Mouse (Mus musculus): ENCODE results near the gene Dync1li2. TPM values are rescaled to one million over a fixed set of nuclear protein-coding genes. Genes with fewer than 3 reads are reported as not detected.

Gene Dync1li2
- polyA plus RNA-seq, 1 experiment, result 106 TPM

- no peak overlapping the region for H3K27ac ChIP-seq (ENCODE audit: insufficient read depth, low read length)
- no peak overlapping the region for H3K4me3 ChIP-seq (ENCODE audit: insufficient read depth, low read length)
- no peak for TF ChIP-seq CTCF (IDR thresholded peaks at IDR 0.05; ENCODE audit: borderline replicate concordance, insufficient read depth, low read length)
- no peak for TF ChIP-seq POLR2A (IDR thresholded peaks at IDR 0.05; ENCODE audit: low read depth, low read length)
- peaks cover 16% of the 10 kb centered on the region for H3K4me1 ChIP-seq (ENCODE audit: control insufficient read depth, insufficient read depth, low read length)
Measured at GRCm38 (mm10) chr8:104387980-104388379, 54.9 kb downstream of the Dync1li2 start.

GRCm38 (mm10) chr8:104387501-104387900 is 55.3 kb downstream of the Dync1li2 start:
- Histone ChIP-seq H3K4me3 (ENCODE audit: insufficient read depth, low read length) (no peak overlapping the region), H3K27ac (ENCODE audit: insufficient read depth, low read length) (no peak overlapping the region), H3K4me1 (ENCODE audit: control insufficient read depth, insufficient read depth, low read length) (peaks cover 18% of the 10 kb centered on the region)
- no peak for TF ChIP-seq CTCF (IDR thresholded peaks at IDR 0.05; ENCODE audit: borderline replicate concordance, insufficient read depth, low read length)
- TF ChIP-seq POLR2A (IDR thresholded peaks at IDR 0.05; ENCODE audit: low read depth, low read length), result no peak

GRCm38 (mm10) chr8:104386693-104387092 is 56.2 kb downstream of the Dync1li2 start:
- H3K4me1 ChIP-seq (ENCODE audit: control insufficient read depth, insufficient read depth, low read length), result peaks cover 19% of the 10 kb centered on the region
- TF ChIP-seq CTCF (IDR thresholded peaks at IDR 0.05; ENCODE audit: borderline replicate concordance, insufficient read depth, low read length) (no peak), POLR2A (IDR thresholded peaks at IDR 0.05; ENCODE audit: low read depth, low read length) (no peak)
- no peak overlapping the region for H3K27ac ChIP-seq (ENCODE audit: insufficient read depth, low read length)
- H3K4me3 ChIP-seq (ENCODE audit: insufficient read depth, low read length), result no peak overlapping the region

- H3K4me1 ChIP-seq (ENCODE audit: control insufficient read depth, insufficient read depth, low read length), result peaks cover 19% of the 10 kb centered on the region
- H3K4me3 ChIP-seq (ENCODE audit: insufficient read depth, low read length), result no peak overlapping the region
- TF ChIP-seq POLR2A (IDR thresholded peaks at IDR 0.05; ENCODE audit: low read depth, low read length) (no peak), CTCF (IDR thresholded peaks at IDR 0.05; ENCODE audit: borderline replicate concordance, insufficient read depth, low read length) (no peak)
- H3K27ac ChIP-seq (ENCODE audit: insufficient read depth, low read length), result no peak overlapping the region
Measured at GRCm38 (mm10) chr8:104383977-104384376, 58.9 kb downstream of the Dync1li2 start.

GRCm38 (mm10) chr8:104383296-104383695 is 59.6 kb downstream of the Dync1li2 start:
- Histone ChIP-seq H3K27ac (ENCODE audit: insufficient read depth, low read length) (no peak overlapping the region), H3K4me3 (ENCODE audit: insufficient read depth, low read length) (no peak overlapping the region), H3K4me1 (ENCODE audit: control insufficient read depth, insufficient read depth, low read length) (peaks cover 19% of the 10 kb centered on the region)
- TF ChIP-seq POLR2A (IDR thresholded peaks at IDR 0.05; ENCODE audit: low read depth, low read length) (no peak), CTCF (IDR thresholded peaks at IDR 0.05; ENCODE audit: borderline replicate concordance, insufficient read depth, low read length) (no peak)

GRCm38 (mm10) chr8:104380961-104381411 is 61.9 kb downstream of the Dync1li2 start:
- peaks cover 10% of the 10 kb centered on the region for H3K4me1 ChIP-seq (ENCODE audit: control insufficient read depth, insufficient read depth, low read length)
- H3K27ac ChIP-seq (ENCODE audit: insufficient read depth, low read length), result no peak overlapping the region
- no peak overlapping the region for H3K4me3 ChIP-seq (ENCODE audit: insufficient read depth, low read length)
- TF ChIP-seq CTCF (IDR thresholded peaks at IDR 0.05; ENCODE audit: borderline replicate concordance, insufficient read depth, low read length), result no peak
- no peak for TF ChIP-seq POLR2A (IDR thresholded peaks at IDR 0.05; ENCODE audit: low read depth, low read length)

- Histone ChIP-seq H3K4me3 (ENCODE audit: insufficient read depth, low read length) (no peak overlapping the region), H3K4me1 (ENCODE audit: control insufficient read depth, insufficient read depth, low read length) (peaks cover 7% of the 10 kb centered on the region), H3K27ac (ENCODE audit: insufficient read depth, low read length) (no peak overlapping the region)
- no peak for TF ChIP-seq CTCF (IDR thresholded peaks at IDR 0.05; ENCODE audit: borderline replicate concordance, insufficient read depth, low read length)
- no peak for TF ChIP-seq POLR2A (IDR thresholded peaks at IDR 0.05; ENCODE audit: low read depth, low read length)
Measured at GRCm38 (mm10) chr8:104380269-104380668, 62.6 kb downstream of the Dync1li2 start.

GRCm38 (mm10) chr8:104379301-104379836 is 63.5 kb downstream of the Dync1li2 start:
- TF ChIP-seq POLR2A (IDR thresholded peaks at IDR 0.05; ENCODE audit: low read depth, low read length) (no peak), CTCF (IDR thresholded peaks at IDR 0.05; ENCODE audit: borderline replicate concordance, insufficient read depth, low read length) (no peak)
- Histone ChIP-seq H3K4me3 (ENCODE audit: insufficient read depth, low read length) (no peak overlapping the region), H3K4me1 (ENCODE audit: control insufficient read depth, insufficient read depth, low read length) (peaks cover 11% of the 10 kb centered on the region), H3K27ac (ENCODE audit: insufficient read depth, low read length) (no peak overlapping the region)

GRCm38 (mm10) chr8:104376669-104377068 is 66.2 kb downstream of the Dync1li2 start:
- H3K27ac ChIP-seq (ENCODE audit: insufficient read depth, low read length), result no peak overlapping the region
- TF ChIP-seq POLR2A (IDR thresholded peaks at IDR 0.05; ENCODE audit: low read depth, low read length) (no peak), CTCF (IDR thresholded peaks at IDR 0.05; ENCODE audit: borderline replicate concordance, insufficient read depth, low read length) (no peak)
- peaks cover 6% of the 10 kb centered on the region; the same call in 1 of the 2 replicates for H3K4me1 ChIP-seq (ENCODE audit: control insufficient read depth, insufficient read depth, low read length)
- no peak overlapping the region for H3K4me3 ChIP-seq (ENCODE audit: insufficient read depth, low read length)

GRCm38 (mm10) chr8:104375959-104376358 is 66.9 kb downstream of the Dync1li2 start:
- no peak for TF ChIP-seq POLR2A (IDR thresholded peaks at IDR 0.05; ENCODE audit: low read depth, low read length)
- no peak for TF ChIP-seq CTCF (IDR thresholded peaks at IDR 0.05; ENCODE audit: borderline replicate concordance, insufficient read depth, low read length)
- Histone ChIP-seq H3K4me1 (ENCODE audit: control insufficient read depth, insufficient read depth, low read length) (peaks cover 6% of the 10 kb centered on the region; the same call in 1 of the 2 replicates), H3K4me3 (ENCODE audit: insufficient read depth, low read length) (no peak overlapping the region), H3K27ac (ENCODE audit: insufficient read depth, low read length) (no peak overlapping the region)

Measured in embryonic fibroblast, embryonic 13.5 days (primary cell).